Mouse (Mus musculus) olfactory bulb, adult 2 months (tissue): ENCODE results near the gene Btg4.

Experiments
- CTCF ChIP-seq: fragments of 200-500 bp; IDR thresholded peaks from 2 replicates; pipeline ENCODE4 v1.5.1; 2012; ENCODE audit warnings: low read depth, mild to moderate bottlenecking, low read length, moderate library complexity; ENCODE audit not compliant: insufficient read depth
- POLR2A ChIP-seq: fragments of 200-500 bp; IDR thresholded peaks from 2 replicates; pipeline ENCODE4 v1.6.1; 2012; ENCODE audit warnings: mild to moderate bottlenecking, low read depth, low read length, moderate library complexity; ENCODE audit not compliant: insufficient read depth

DNA sequence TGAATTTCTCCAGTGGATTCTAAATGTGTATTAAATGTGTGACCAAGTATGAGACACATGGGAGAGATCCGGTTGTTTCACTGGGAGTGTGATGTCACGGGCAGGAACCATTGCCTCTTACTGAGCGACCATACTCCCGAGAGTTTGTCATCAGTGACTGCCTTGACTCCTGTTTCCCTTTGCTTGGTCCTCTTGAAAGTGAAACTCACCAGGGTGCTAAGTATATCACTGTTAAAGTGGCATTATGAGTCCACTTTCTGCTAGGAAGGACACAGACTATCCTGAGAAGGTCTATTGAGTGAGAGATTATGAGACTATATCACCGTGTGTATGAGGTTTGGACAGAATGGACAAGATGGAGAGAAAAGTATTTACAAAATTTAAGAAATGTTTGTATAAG, 20.9 kb downstream of the Btg4 start:
- TF ChIP-seq CTCF, result no peak
- no peak for TF ChIP-seq POLR2A
